Mouse (Mus musculus) liver, adult 2 months (tissue): Measurements from ENCODE around the gene Rai14.

Experiments used
- CTCF ChIP-seq: fragments of 200-500 bp; IDR thresholded peaks from 2 replicates; pipeline ENCODE4 v1.5.1; 2011; ENCODE audit warnings: low read depth, low read length, control low read depth
- POLR2A ChIP-seq: fragments of 200-500 bp; IDR thresholded peaks from 2 replicates; pipeline ENCODE4 v1.6.1; 2011; ENCODE audit warnings: low read length, control low read depth; ENCODE audit not compliant: insufficient read depth; ENCODE audit errors: extremely low read depth

GRCm38 (mm10) chr15:10761441-10761840 is 47.0 kb upstream of the Rai14 start:
- TF ChIP-seq POLR2A (no peak), CTCF (no peak)
